Mouse (Mus musculus): ENCODE results near the gene Ralgps2.

- TF ChIP-seq CTCF (IDR thresholded peaks at IDR 0.05; ENCODE audit: low read depth, low read length) (no peak), EP300 (IDR thresholded peaks at IDR 0.05; ENCODE audit: insufficient read depth, low read depth, low read length) (no peak), POLR2A (IDR thresholded peaks at IDR 0.05; ENCODE audit: insufficient read depth, low read length) (no peak)
Observed at GRCm38 (mm10) chr1:156986641-156987345, 47.4 kb upstream of the Ralgps2 start.

Data from ES-Bruce4 (cell line).